Mouse (Mus musculus): ENCODE measurements at regions not wholly inside any gene's neighbourhood (a gene's known extent, or its start where the extent isn't known, plus 50 kb on each side); places are given as distances from the start of the nearest gene placed in this dataset.

- no peak for DNase-seq (ENCODE audit: low spot score)
Measured at GRCm38 (mm10) chr2:45357266-45357665, 240.1 kb upstream of the Zeb2 start.

- no peak for DNase-seq (ENCODE audit: low spot score)
Measured at GRCm38 (mm10) chr2:45356558-45357170, 239.5 kb upstream of the Zeb2 start.

GRCm38 (mm10) chr2:45356021-45356420, 238.8 kb upstream of the Zeb2 start:
- DNase-seq (ENCODE audit: low spot score) = no peak

- no peak for DNase-seq (ENCODE audit: low spot score)
Measured at GRCm38 (mm10) chr2:45351529-45352133, 234.4 kb upstream of the Zeb2 start.

GRCm38 (mm10) chr2:45346358-45346757, 229.2 kb upstream of the Zeb2 start:
- no peak for DNase-seq (ENCODE audit: low spot score)

GRCm38 (mm10) chr2:45339866-45340265, 222.7 kb upstream of the Zeb2 start:
- no peak for DNase-seq (ENCODE audit: low spot score)

- no peak for DNase-seq (ENCODE audit: low spot score)
Measured at GRCm38 (mm10) chr2:45338809-45339208, 221.6 kb upstream of the Zeb2 start.

- no peak for DNase-seq (ENCODE audit: low spot score)
Measured at GRCm38 (mm10) chr2:45316945-45317565, 199.9 kb upstream of the Zeb2 start.

- no peak for DNase-seq (ENCODE audit: low spot score)
Measured at GRCm38 (mm10) chr2:45287530-45288009, 170.4 kb upstream of the Zeb2 start.

- DNase-seq (ENCODE audit: low spot score) = no peak
Measured at GRCm38 (mm10) chr2:45283811-45284210, 166.6 kb upstream of the Zeb2 start.

- DNase-seq (ENCODE audit: low spot score) = no peak
Measured at GRCm38 (mm10) chr2:45279490-45279889, 162.3 kb upstream of the Zeb2 start.

GRCm38 (mm10) chr2:45277602-45278001, 160.4 kb upstream of the Zeb2 start:
- no peak for DNase-seq (ENCODE audit: low spot score)

- no peak for DNase-seq (ENCODE audit: low spot score)
Measured at GRCm38 (mm10) chr2:45276703-45277102, 159.5 kb upstream of the Zeb2 start.

GRCm38 (mm10) chr2:45270035-45270434, 152.8 kb upstream of the Zeb2 start:
- no peak for DNase-seq (ENCODE audit: low spot score)

GRCm38 (mm10) chr2:45265819-45266218, 148.6 kb upstream of the Zeb2 start:
- no peak for DNase-seq (ENCODE audit: low spot score)

GRCm38 (mm10) chr2:45261949-45262348, 144.8 kb upstream of the Zeb2 start:
- DNase-seq (ENCODE audit: low spot score) = no peak

GRCm38 (mm10) chr2:45258897-45259296, 141.7 kb upstream of the Zeb2 start:
- no peak for DNase-seq (ENCODE audit: low spot score)

- no peak for DNase-seq (ENCODE audit: low spot score)
Measured at GRCm38 (mm10) chr2:45256373-45256772, 139.2 kb upstream of the Zeb2 start.

- DNase-seq (ENCODE audit: low spot score) = no peak
Measured at GRCm38 (mm10) chr2:45253936-45254335, 136.7 kb upstream of the Zeb2 start.

- no peak for DNase-seq (ENCODE audit: low spot score)
Measured at GRCm38 (mm10) chr2:45252321-45252720, 135.1 kb upstream of the Zeb2 start.

GRCm38 (mm10) chr2:45249658-45250057, 132.5 kb upstream of the Zeb2 start:
- no peak for DNase-seq (ENCODE audit: low spot score)

- DNase-seq (ENCODE audit: low spot score) = no peak
Measured at GRCm38 (mm10) chr2:45246061-45246945, 129.1 kb upstream of the Zeb2 start.

Data from urinary bladder, postnatal 25 days (tissue).